Comparison of ENCODE assay signal across 29 mouse cellular contexts in genomic region chr5:35916666-35917065, GRCm38 (mm10). TPM values are rescaled to one million over a fixed set of nuclear protein-coding genes. Genes with fewer than 3 reads are reported as not detected.
DNase-seq lines count a peak whose midpoint lies in the region; ATAC-seq lines count a peak whose summit lies in the region.
"Had no signal": no experiment of that assay in that cellular context is flagged by ENCODE, and none has a peak within 500 bp of the region (broad histone marks: within the 10 kb centered on the region; RNA-seq: fewer than 3 reads in every experiment).

No protein-coding gene starts in this region.

- intact Hi-C loops in heart, postnatal 36 days (cut with DNase I), result no loop called here

- H3K4me1 ChIP-seq in heart, embryonic 13.5 days, result peaks cover 79% of the 10 kb centered on the region
- peaks cover 72% of the 10 kb centered on the region for H3K4me1 ChIP-seq in hindbrain, embryonic 12.5 days
- peaks cover 44% of the 10 kb centered on the region for H3K4me1 ChIP-seq in hindbrain, embryonic 16.5 days (ENCODE audit: control insufficient read depth, insufficient read depth, low read depth, low read length)
- H3K4me1 ChIP-seq in neural tube, embryonic 13.5 days (replicated peaks), result peaks cover 78% of the 10 kb centered on the region
- H3K4me1 ChIP-seq in neural tube, embryonic 15.5 days, result peaks cover 53% of the 10 kb centered on the region
- H3K4me1 ChIP-seq: liver, embryonic 13.5 days had no signal

- no peak overlapping the region for H3K4me3 ChIP-seq in heart, embryonic 13.5 days
- no peak overlapping the region for H3K4me3 ChIP-seq in hindbrain, embryonic 12.5 days
- no peak overlapping the region for H3K4me3 ChIP-seq in hindbrain, embryonic 16.5 days (ENCODE audit: low read length)
- H3K4me3 ChIP-seq in neural tube, embryonic 13.5 days, result no peak overlapping the region
- no peak overlapping the region for H3K4me3 ChIP-seq in neural tube, embryonic 15.5 days (replicated peaks)
- H3K4me3 ChIP-seq: embryonic facial prominence, embryonic 13.5 days; forebrain, embryonic 10.5 days; limb, embryonic 10.5 days; limb, embryonic 15.5 days; liver, embryonic 13.5 days had no signal

- whole genome bisulfite sequencing in heart, embryonic 13.5 days, result 55% methylated on average over 5 of the region's 5 CpGs
- WGBS in hindbrain, embryonic 12.5 days, result 45% methylated on average over 5 of the region's 5 CpGs
- 37% methylated on average over 5 of the region's 5 CpGs for WGBS in hindbrain, embryonic 16.5 days
- 39% methylated on average over 5 of the region's 5 CpGs for WGBS in neural tube, embryonic 13.5 days
- 28% methylated on average over 5 of the region's 5 CpGs for WGBS in neural tube, embryonic 15.5 days

- peaks cover 15% of the 10 kb centered on the region for H3K36me3 ChIP-seq in heart, embryonic 13.5 days
- H3K36me3 ChIP-seq in hindbrain, embryonic 12.5 days, result peaks cover 7% of the 10 kb centered on the region; the same call in 1 of the 2 replicates
- H3K36me3 ChIP-seq in hindbrain, embryonic 16.5 days (ENCODE audit: control insufficient read depth, insufficient read depth, low read length), result peaks cover 3% of the 10 kb centered on the region; the same call in 1 of the 2 replicates
- peaks cover 11% of the 10 kb centered on the region for H3K36me3 ChIP-seq in neural tube, embryonic 13.5 days
- 0 out of 2 replicates have a peak, but pooled peaks cover 6% of the 10 kb centered on the region for H3K36me3 ChIP-seq in neural tube, embryonic 15.5 days
- H3K36me3 ChIP-seq: forebrain, embryonic 10.5 days; liver, embryonic 13.5 days had no signal

- no peak overlapping the region for H3K4me2 ChIP-seq in heart, embryonic 13.5 days
- H3K4me2 ChIP-seq in hindbrain, embryonic 12.5 days (replicated peaks), result no peak overlapping the region
- no peak overlapping the region for H3K4me2 ChIP-seq in hindbrain, embryonic 16.5 days (ENCODE audit: low read length)
- H3K4me2 ChIP-seq in neural tube, embryonic 13.5 days, result no peak overlapping the region
- no peak overlapping the region for H3K4me2 ChIP-seq in neural tube, embryonic 15.5 days
- H3K4me2 ChIP-seq: embryonic facial prominence, embryonic 13.5 days; limb, embryonic 15.5 days; liver, embryonic 13.5 days had no signal

- no peaks in the 10 kb centered on the region for H3K9me3 ChIP-seq in heart, embryonic 13.5 days
- no peaks in the 10 kb centered on the region for H3K9me3 ChIP-seq in hindbrain, embryonic 12.5 days (replicated peaks)
- no peaks in the 10 kb centered on the region for H3K9me3 ChIP-seq in hindbrain, embryonic 16.5 days (ENCODE audit: control insufficient read depth, low read length)
- H3K9me3 ChIP-seq in neural tube, embryonic 13.5 days, result no peaks in the 10 kb centered on the region
- no peaks in the 10 kb centered on the region for H3K9me3 ChIP-seq in neural tube, embryonic 15.5 days (replicated peaks)
- H3K9me3 ChIP-seq: forebrain, embryonic 10.5 days; limb, embryonic 10.5 days; limb, embryonic 15.5 days; liver, embryonic 13.5 days had no signal

- DNase-seq in heart, postnatal 36 days, result no peak
- DNase-seq in kidney, postnatal 4 days, result no peak
- DNase-seq: adrenal gland, adult 2 months; adrenal gland, postnatal 36 days; B cell, adult 2 months; cerebellum, adult 18-20 months; cerebellum, postnatal 10 days; forebrain, postnatal 0 days; gastrocnemius, postnatal 14 days; kidney, adult 8-10 months; layer of hippocampus, adult 9-11 months; liver, embryonic 13.5 days; lung, adult 18-20 months; right cerebral cortex, postnatal 14 days; thymus, postnatal 4 days had no signal

- ATAC-seq in heart, embryonic 13.5 days (ENCODE audit: extremely low read depth, insufficient number of reproducible peaks, low FRiP score, low TSS enrichment), result no peak
- ATAC-seq in hindbrain, embryonic 12.5 days (ENCODE audit: low FRiP score), result no peak
- no peak for ATAC-seq in hindbrain, embryonic 16.5 days
- no peak for ATAC-seq in neural tube, embryonic 13.5 days (ENCODE audit: low read depth)
- no peak for ATAC-seq in neural tube, embryonic 15.5 days (ENCODE audit: low FRiP score)
- ATAC-seq: activated CD4-positive, CD25-positive, alpha-beta regulatory T cell, adult 4 months; forebrain, postnatal 0 days; intestine, embryonic 16.5 days; lung, postnatal 0 days had no signal

- no peak overlapping the region for H3K9ac ChIP-seq in heart, embryonic 13.5 days
- H3K9ac ChIP-seq in hindbrain, embryonic 12.5 days, result no peak overlapping the region; the same call in 1 of the 2 replicates
- H3K9ac ChIP-seq in hindbrain, embryonic 16.5 days (ENCODE audit: low read depth, low read length), result no peak overlapping the region
- no peak overlapping the region for H3K9ac ChIP-seq in neural tube, embryonic 13.5 days
- no peak overlapping the region for H3K9ac ChIP-seq in neural tube, embryonic 15.5 days (replicated peaks)
- H3K9ac ChIP-seq: embryonic facial prominence, embryonic 13.5 days; forebrain, postnatal 0 days; limb, embryonic 15.5 days; liver, embryonic 13.5 days had no signal

- peak overlapping the region; percentile 31; the same call in 1 of the 2 replicates for H3K27ac ChIP-seq in heart, embryonic 13.5 days (replicated peaks)
- peak overlapping the region; percentile 62 for H3K27ac ChIP-seq in hindbrain, embryonic 12.5 days
- no peak overlapping the region for H3K27ac ChIP-seq in hindbrain, embryonic 16.5 days (ENCODE audit: low read depth, low read length)
- H3K27ac ChIP-seq in neural tube, embryonic 13.5 days (replicated peaks), result 0 out of 2 replicates have a peak overlapping the region, but pooled peaks have one; percentile 39
- H3K27ac ChIP-seq in neural tube, embryonic 15.5 days (replicated peaks), result no peak overlapping the region
- H3K27ac ChIP-seq: kidney, postnatal 0 days; limb, embryonic 15.5 days; liver, embryonic 13.5 days; macrophage had no signal

- no peaks in the 10 kb centered on the region for H3K27me3 ChIP-seq in heart, embryonic 13.5 days (replicated peaks)
- H3K27me3 ChIP-seq in hindbrain, embryonic 12.5 days, result no peaks in the 10 kb centered on the region
- H3K27me3 ChIP-seq in hindbrain, embryonic 16.5 days (replicated peaks; ENCODE audit: control insufficient read depth, insufficient read depth, low read length), result no peaks in the 10 kb centered on the region
- H3K27me3 ChIP-seq in neural tube, embryonic 13.5 days, result no peaks in the 10 kb centered on the region
- no peaks in the 10 kb centered on the region for H3K27me3 ChIP-seq in neural tube, embryonic 15.5 days (replicated peaks)
- H3K27me3 ChIP-seq: embryonic facial prominence, embryonic 13.5 days; limb, embryonic 15.5 days; liver, embryonic 13.5 days had no signal

RNA-seq across cellular contexts. Expression of gene Afap1, which starts 23.5 kb away (rescaled TPM):
- 24.9 and 26.9 TPM in 2 replicates for polyA plus RNA-seq in heart, embryonic 13.5 days (2015; fragmentation: Nextera tagmentation; extraction: Ambion mirVana)
- total RNA-seq in heart, postnatal 36 days (2021), result 10 to 100 TPM; 20.8 to 20.9 TPM
- polyA plus RNA-seq in hindbrain, embryonic 12.5 days (2016; fragmentation: Nextera tagmentation; extraction: Ambion mirVana), result 80.4 and 98.4 TPM in 2 replicates
- 54.8 and 69.4 TPM in 2 replicates for polyA plus RNA-seq in hindbrain, embryonic 16.5 days (2015; fragmentation: Nextera tagmentation; extraction: Ambion mirVana)
- 92.2 and 99.6 TPM in 2 replicates for polyA plus RNA-seq in neural tube, embryonic 13.5 days (2015; fragmentation: Nextera tagmentation; extraction: Ambion mirVana)
- 50.8 and 57.0 TPM in 2 replicates for polyA plus RNA-seq in neural tube, embryonic 15.5 days (2015; fragmentation: Nextera tagmentation; extraction: Ambion mirVana)

Comparison
In these comparisons a context has a peak if more than half of its experiments do, and no peak if none do; other contexts are left out.
1. H3K27ac ChIP-seq: peak in heart, embryonic 13.5 days (single experiment), hindbrain, embryonic 12.5 days (single experiment) and neural tube, embryonic 13.5 days (single experiment); none in hindbrain, embryonic 16.5 days (single experiment) and neural tube, embryonic 15.5 days (single experiment).